Mouse (Mus musculus): ENCODE measurements around the gene Use1.

Use1 gene

DNA sequence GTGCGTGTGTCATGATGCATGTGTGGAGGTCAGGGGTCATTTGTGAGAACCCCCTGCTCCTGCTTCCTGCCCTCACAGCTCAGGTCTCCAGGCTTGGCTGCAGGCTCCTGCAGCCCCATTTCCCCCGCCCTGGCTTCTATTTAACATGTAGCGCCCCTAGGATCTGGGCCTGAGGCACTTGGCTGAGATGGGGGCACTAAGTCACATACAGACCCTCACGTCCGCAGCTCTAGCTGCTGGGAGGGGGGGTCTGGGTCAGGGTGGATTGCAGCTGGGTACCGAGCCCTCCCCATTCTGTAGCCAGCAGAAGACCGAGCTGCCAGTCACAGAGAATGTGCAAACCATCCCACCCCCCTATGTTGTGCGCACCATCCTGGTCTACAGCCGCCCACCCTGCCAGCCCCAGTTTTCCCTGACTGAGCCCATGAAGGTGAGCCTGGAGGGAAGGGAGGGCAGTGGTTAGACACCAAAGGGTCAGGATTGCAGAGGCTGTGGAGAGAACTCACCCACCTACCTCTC lies 35.9 kb downstream of the Use1 start:
- no peak for DNase-seq (ENCODE audit: low read depth, low spot score)

DNA sequence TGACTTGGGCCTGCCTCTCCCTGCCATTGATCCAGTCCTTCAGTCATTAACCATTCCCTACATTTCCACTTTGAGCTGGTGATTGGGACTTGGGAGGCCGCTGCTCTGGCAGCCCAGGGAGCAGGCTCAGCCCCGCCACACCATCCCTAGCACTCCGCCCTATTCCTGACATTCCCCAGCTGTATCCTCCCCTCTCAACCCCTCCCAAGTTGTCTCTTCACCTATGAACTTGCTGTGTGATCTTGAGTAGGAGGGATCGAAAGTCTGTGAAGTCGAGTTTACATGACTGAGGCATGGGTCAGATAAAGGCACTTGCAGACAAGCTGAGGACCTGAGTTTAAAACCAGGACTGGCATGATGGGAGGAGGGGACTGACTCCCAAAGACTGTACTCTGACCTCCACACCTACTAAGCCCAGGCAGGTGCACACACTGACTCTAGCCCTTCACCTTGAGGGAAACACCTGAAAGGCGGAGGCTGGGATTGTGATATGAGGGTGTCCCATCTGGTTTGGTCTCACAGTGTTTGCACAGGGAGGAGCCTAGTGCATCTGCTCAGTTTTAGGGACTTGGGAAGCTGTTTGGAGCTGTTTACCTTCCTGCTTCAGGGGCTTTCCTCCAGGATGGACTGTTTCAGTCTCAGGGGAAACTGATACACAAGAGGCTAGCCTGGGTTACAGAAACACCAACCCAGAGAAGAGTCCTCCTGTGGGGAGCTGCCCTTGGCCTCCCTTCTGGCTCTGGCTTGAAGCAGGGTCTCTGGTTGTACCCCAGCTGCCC lies 36.6 kb downstream of the Use1 start:
- DNase-seq (ENCODE audit: low read depth, low spot score), result no peak

- no peak for DNase-seq (ENCODE audit: low read depth, low spot score)
These were observed 37.4 kb downstream of the Use1 start for GRCm38 (mm10) chr8:71404011-71404410.

- peak; percentile 25 for DNase-seq (ENCODE audit: low read depth, low spot score)
These were observed 38.3 kb downstream of the Use1 start for GRCm38 (mm10) chr8:71404951-71405351.

- peak; percentile 93 for DNase-seq (ENCODE audit: low read depth, low spot score)
These were observed 38.9 kb downstream of the Use1 start, which contains the start of gene Ankle1 for GRCm38 (mm10) chr8:71405401-71406098. TSS of gene Ankle1 (plus strand) at chr8:71406010.

GRCm38 (mm10) chr8:71406099-71407015 lies 39.7 kb downstream of the Use1 start:
- DNase-seq (ENCODE audit: low read depth, low spot score), result peak; percentile 54

DNA sequence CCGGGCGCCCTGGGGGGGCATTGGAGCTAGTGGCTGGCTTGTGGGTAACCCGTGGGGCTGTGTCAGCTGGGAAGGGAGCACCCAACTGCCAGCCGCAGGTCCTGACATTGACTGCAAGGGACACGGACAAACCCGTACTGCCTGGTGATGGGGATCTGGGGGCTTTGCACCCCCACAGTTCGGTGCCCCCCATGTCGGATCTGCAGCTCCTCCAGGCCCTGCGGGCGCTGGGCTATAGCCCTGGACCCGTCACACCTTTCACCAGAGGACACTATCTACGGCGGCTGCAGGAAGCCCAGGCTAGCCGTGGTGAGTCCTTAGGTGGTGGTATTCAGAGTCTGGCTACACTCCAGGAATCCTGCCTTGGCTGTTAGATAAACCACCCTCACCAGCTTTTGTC lies 40.8 kb downstream of the Use1 start:
- DNase-seq (ENCODE audit: low read depth, low spot score), result no peak

DNA sequence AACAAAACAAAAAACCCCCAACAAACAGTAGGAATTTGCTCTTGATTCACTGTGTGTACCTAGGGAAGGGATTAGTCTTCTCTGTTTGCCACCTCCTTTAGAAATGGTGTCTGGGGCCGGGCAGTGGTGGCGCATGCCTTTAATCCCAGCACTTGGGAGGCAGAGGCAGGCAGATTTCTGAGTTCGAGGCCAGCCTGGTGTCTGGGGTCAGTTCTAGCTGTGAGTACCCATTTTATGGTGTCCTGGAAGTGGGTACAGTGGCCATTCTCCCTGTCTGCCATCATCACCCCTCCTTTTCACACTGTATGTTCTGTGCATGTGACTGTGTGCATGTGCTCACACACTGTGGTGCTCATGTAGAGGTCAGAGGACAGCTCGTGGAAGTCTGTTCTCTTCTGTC lies 41.6 kb downstream of the Use1 start:
- DNase-seq (ENCODE audit: low read depth, low spot score), result no peak

DNA sequence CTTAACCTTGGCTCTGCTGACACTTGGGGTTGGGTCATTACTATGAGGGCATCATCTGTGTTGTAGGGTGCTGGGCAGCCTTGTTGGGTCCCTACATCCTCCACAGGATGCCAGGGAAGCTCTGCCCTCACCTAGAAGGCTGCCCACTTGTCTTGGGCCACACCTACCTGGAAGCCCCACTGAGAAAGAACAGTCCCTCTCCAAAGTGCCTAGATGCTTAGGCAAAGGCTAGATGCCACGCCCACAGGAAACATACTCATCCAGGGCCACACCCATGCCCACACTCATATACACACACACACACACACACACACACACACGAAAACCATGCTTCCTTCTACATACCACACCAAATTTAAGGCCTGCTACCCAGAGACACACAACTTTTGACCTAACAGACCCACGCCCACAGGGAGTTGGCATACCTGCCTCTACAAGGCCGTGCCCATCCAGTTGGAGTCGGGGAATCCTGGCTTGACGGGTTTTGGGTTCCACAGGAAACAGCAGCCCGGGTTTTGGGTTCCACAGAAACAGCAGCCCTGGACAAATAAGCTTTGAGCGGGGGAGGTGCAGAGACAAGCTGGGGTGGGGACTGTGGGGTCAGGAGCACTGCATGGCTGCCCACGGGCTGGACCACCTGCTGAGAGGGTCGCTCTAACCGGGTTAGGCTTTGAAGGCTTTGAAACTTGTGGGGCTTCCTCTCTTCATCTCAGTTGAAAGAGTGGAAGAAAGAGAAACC lies 45.1 kb downstream of the Use1 start:
- no peak for DNase-seq (ENCODE audit: low read depth, low spot score)

Data from c-Kit-negative CD71-positive TER-119-positive erythroid progenitor cells, embryonic 14.5 days (primary cell).